Mouse (Mus musculus): ENCODE data around the gene Sos1. TPM values are rescaled to one million over a fixed set of nuclear protein-coding genes. Genes with fewer than 3 reads are reported as not detected.

Sos1 gene
- total RNA-seq (2023): 10 to 100 TPM; 17.3 to 19.3 TPM

DNA sequence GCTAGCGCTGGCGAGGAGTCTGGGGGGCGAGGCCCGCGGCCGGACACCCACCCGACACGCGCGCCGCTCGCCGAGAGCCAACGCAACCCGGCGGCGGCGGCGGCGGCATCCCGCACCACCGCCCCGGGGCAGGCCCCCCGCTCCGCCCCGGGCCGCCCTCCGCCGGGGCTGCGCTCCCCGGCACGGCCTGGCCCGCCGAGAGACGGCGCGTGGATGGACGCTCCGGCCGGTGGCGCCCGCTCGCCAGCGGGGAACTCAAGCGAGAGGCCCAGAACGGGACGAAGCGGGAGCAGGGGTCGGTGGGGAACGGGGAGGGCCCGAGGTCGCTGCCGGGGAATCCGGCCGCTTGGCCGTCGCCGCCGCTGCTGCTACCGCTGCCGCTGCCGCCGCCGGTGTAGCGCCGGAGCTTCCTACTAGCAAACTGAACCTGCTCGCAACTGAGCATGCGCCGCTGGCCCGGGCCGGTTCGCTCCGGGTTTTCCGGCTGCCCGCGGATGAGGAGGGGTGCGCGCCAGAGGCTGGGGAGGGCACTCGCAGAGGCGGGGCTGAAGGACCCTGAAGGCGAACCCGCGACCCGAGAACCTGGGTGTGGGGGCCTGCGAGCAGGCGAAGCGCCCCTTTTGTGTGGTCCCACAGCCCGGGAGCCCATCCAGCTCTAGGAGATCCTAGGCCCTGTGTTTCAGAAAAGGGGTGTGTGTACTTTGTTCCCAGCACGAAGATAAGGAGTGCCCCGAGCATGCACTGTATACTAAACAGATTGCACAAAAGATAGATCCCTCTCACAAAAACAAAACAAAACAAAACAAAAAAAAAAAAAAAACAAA lies at the start of gene Sos1:
Gene Sos1, minus strand, starts transcription at position 423 of the 824 bp plus-strand sequence.

DNA sequence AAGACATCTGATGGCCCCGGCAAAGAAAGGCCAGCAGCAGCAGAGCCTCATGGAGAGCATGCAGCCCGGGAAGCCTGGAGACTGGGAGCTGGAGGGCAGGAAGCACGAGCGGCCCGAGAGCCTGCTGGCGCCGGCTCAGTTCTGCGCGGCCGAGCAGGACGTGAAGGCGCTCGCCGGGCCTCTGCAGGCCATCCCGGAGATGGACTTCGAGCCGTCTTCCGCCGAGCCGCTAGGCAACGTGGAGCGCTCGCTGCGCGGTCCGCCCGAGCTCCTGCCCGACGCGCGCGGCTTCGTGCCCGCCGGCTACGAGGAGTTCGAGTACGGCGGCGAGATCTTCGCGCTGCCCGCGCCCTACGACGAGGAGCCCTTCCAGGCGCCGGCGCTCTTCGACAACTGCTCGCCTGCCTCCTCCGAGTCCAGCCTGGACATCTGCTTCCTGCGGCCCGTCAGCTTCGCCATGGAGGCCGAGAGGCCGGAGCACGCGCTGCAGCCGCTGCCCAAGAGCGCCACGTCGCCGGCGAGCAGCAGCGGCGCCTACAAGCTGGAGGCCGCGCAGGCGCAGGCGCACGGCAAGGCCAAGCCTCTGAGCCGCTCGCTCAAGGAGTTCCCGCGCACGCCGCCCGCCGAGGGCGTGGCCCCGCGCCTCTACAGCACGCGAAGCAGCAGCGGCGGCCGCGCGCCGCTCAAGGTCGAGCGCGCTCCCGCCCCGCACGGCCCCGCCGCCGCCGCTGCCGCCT lies 107.1 kb downstream of the Sos1 start, which contains the start of gene Gm10190:
Gene Gm10190, minus strand, starts transcription at position 553 of the 737 bp plus-strand sequence.

Other genes with a start within 250 kb of the Sos1 start
- gene Morn2, start 190.2 kb downstream of the Sos1 start, total RNA-seq (2023): 1 to 10 TPM in 1 of 2 experiments, under 1 TPM in 1; 0.91 to 1.4 TPM
- 10 to 100 TPM; 22.9 to 24.0 TPM for gene Dhx57, start 190.0 kb downstream of the Sos1 start, total RNA-seq (2023)
- gene Arhgef33, start 173.0 kb downstream of the Sos1 start, total RNA-seq (2023): 1 to 10 TPM in 1 of 2 experiments, not detected in 1; 2.0 TPM
- not detected for gene Gm10190, start 106.9 kb downstream of the Sos1 start, total RNA-seq (2023)
- gene Cdkl4, start 97.4 kb upstream of the Sos1 start, total RNA-seq (2023): under 1 TPM; 0.24 to 0.33 TPM
- gene Map4k3, start 248.0 kb upstream of the Sos1 start, total RNA-seq (2023): 10 to 100 TPM; 30.1 to 31.3 TPM

All from monocyte, adult 59 days (primary cell).